Mouse (Mus musculus): ENCODE data around the gene Dst. TPM values are rescaled to one million over a fixed set of nuclear protein-coding genes. Genes with fewer than 3 reads are reported as not detected.
A peak's percentile ranks its signal among the peaks of the same experiment; 100 is the strongest.
"Not testable (repeated sequence)": the region's sequence is repeated elsewhere in the genome, so short reads cannot be mapped to it uniquely, and the experiment has no call there.

The Dst gene
- polyA plus RNA-seq, 1 experiment from 2014 or later = 29.4 TPM

- no peak overlapping the region for H3K4me3 ChIP-seq
- H3K27ac ChIP-seq = no peak overlapping the region
- H3K4me1 ChIP-seq = peaks cover 27% of the 10 kb centered on the region
- H3K27me3 ChIP-seq = no peaks in the 10 kb centered on the region
- H3K9ac ChIP-seq = no peak overlapping the region
- no peak for ATAC-seq
- no peak overlapping the region for H3K4me2 ChIP-seq
- 79% methylated on average over 13 of the region's 13 CpGs for WGBS
- no peaks in the 10 kb centered on the region for H3K9me3 ChIP-seq (replicated peaks)
- peaks cover 50% of the 10 kb centered on the region for H3K36me3 ChIP-seq (ENCODE audit: poor library complexity, severe bottlenecking)
Measured at GRCm38 (mm10) chr1:34300309-34300980, 392.4 kb downstream of the Dst start.

DNA sequence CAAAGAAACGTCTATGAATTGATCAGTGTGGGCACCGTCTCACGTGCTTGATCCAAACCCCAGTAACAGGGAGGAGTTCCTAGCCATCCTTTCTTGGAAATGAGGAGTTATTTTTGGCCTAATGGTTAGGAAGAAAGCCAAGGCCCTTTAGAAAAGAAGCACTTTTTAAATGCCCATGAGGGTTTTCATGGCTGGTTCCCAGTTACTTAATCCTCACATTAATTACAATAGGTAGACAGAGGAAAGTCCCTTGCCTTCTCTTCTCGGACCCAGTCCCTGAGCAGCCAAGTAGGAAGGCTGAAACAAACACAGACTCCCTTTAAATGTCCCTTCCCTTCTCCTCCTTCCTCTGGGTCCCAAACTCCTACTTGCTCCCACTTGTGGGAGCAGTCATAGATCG lies 396.2 kb downstream of the Dst start:
- no peaks in the 10 kb centered on the region for H3K27me3 ChIP-seq
- H3K4me3 ChIP-seq = no peak overlapping the region
- H3K4me2 ChIP-seq = no peak overlapping the region
- H3K27ac ChIP-seq = no peak overlapping the region
- peaks cover 13% of the 10 kb centered on the region for H3K4me1 ChIP-seq
- H3K9ac ChIP-seq = no peak overlapping the region
- no peak for ATAC-seq
- WGBS = 49% methylated on average over 5 of the region's 5 CpGs
- H3K9me3 ChIP-seq (replicated peaks) = no peaks in the 10 kb centered on the region
- peaks cover 59% of the 10 kb centered on the region for H3K36me3 ChIP-seq (ENCODE audit: poor library complexity, severe bottlenecking)

GRCm38 (mm10) chr1:34306741-34307140 lies 398.7 kb downstream of the Dst start:
- WGBS = 94% methylated on average over 2 of the region's 2 CpGs

GRCm38 (mm10) chr1:34307191-34307590 lies 399.2 kb downstream of the Dst start:
- Histone ChIP-seq H3K4me3 (no peak overlapping the region), H3K9ac (no peak overlapping the region), H3K27me3 (no peaks in the 10 kb centered on the region), H3K36me3 (ENCODE audit: poor library complexity, severe bottlenecking) (peaks cover 45% of the 10 kb centered on the region), H3K27ac (no peak overlapping the region), H3K9me3 (replicated peaks) (no peaks in the 10 kb centered on the region), H3K4me2 (no peak overlapping the region), H3K4me1 (no peaks in the 10 kb centered on the region)
- ATAC-seq = no peak
- 94% methylated on average over 15 of the region's 15 CpGs for WGBS

More at GRCm38 (mm10) chr1:34306741-34307140, 398.7 kb downstream of the Dst start:
- Histone ChIP-seq H3K36me3 (ENCODE audit: poor library complexity, severe bottlenecking) (peaks cover 49% of the 10 kb centered on the region), H3K4me1 (no peaks in the 10 kb centered on the region), H3K4me3 (no peak overlapping the region), H3K9ac (no peak overlapping the region), H3K4me2 (no peak overlapping the region), H3K27ac (no peak overlapping the region), H3K27me3 (no peaks in the 10 kb centered on the region), H3K9me3 (replicated peaks) (no peaks in the 10 kb centered on the region)
- ATAC-seq = no peak

DNA sequence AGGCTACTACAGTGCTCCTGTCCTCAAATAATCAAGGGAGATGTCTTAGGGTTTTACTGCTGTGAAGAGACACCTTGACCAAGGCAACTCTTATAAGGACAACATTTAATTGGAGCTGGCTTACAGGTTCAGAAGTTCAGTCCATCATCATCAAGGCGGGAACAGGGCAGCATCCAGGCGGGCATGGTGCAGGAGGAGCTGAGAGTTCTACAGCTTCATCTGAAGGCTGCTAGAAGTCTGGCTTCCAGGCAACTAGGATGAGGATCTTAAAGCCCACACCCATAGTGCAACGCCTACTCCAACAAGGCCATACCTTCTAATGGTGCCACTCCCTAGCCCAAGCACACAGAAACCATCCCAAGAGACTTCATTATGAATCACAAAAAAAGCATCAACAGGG lies 400.8 kb downstream of the Dst start:
- H3K4me1 ChIP-seq; H3K27ac ChIP-seq; H3K27me3 ChIP-seq; H3K4me2 ChIP-seq; H3K9me3 ChIP-seq (replicated peaks); ATAC-seq; H3K9ac ChIP-seq; H3K4me3 ChIP-seq: not testable (repeated sequence)
- peaks cover 29% of the 10 kb centered on the region for H3K36me3 ChIP-seq (ENCODE audit: poor library complexity, severe bottlenecking)
- WGBS = 95% methylated on average over 3 of the region's 3 CpGs

DNA sequence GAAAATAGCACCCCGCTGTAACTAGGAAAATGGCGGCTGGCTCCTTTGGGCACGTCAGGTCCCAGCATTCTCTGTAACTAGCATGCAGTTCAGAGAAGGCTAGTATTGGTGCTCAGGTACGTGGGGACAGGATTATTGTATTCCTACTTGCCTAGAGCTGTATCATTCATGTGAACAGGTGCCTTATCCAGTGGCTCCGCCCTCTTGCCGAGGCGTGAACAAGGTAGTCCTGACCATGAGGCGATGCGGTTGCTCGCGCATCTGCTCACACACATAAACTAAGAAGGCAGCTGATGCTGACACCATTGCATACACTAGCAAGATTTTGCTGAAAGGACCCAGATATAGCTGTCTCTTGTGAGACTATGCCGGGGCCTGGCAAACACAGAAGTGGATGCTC lies 401.4 kb downstream of the Dst start:
- H3K36me3 ChIP-seq (ENCODE audit: poor library complexity, severe bottlenecking) = peaks cover 29% of the 10 kb centered on the region
- ATAC-seq = no peak
- no peak overlapping the region for H3K9ac ChIP-seq
- no peaks in the 10 kb centered on the region for H3K4me1 ChIP-seq
- no peak overlapping the region for H3K4me3 ChIP-seq
- no peak overlapping the region for H3K27ac ChIP-seq
- H3K4me2 ChIP-seq = no peak overlapping the region
- no peaks in the 10 kb centered on the region for H3K27me3 ChIP-seq
- WGBS = 98% methylated on average over 12 of the region's 12 CpGs
- no peaks in the 10 kb centered on the region for H3K9me3 ChIP-seq (replicated peaks)

DNA sequence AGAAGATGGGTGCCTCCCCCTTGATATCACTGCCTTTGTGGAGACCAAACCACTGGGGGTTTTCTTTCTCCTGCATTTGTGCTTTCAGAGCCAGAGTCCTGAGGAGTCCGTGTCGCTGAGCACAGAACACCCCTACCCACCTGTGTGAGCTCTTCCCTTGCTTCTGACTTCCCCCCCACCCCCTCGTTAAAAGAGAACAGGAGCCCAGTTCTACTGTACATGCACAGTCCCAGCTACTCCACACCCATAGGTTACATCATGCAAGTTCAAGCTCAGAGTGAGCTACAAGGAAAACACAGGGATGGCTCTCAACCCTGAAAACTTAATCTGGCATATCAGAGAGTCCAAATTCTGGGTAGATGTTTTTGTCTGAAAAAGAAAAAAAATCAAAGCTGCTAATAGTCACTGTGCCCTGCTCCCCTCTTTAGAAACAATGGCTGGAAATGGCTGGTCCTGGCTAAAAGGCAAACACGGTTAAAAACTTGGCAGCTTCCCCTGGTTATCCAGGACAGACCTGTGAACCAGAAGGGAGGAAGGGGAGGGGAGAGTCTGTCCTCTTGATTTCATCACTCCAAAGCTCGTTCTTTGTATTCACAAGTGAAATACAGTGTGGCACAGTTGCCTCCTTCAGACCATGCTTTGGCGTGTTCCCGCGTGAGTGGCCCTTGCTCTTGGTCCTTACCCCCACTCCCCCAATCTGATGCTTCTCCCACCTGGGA lies 402.7 kb downstream of the Dst start:
- Histone ChIP-seq H3K27me3 (no peaks in the 10 kb centered on the region), H3K36me3 (ENCODE audit: poor library complexity, severe bottlenecking) (peaks cover 29% of the 10 kb centered on the region), H3K4me3 (no peak overlapping the region), H3K4me1 (no peaks in the 10 kb centered on the region), H3K9ac (no peak overlapping the region), H3K4me2 (no peak overlapping the region), H3K9me3 (replicated peaks) (no peaks in the 10 kb centered on the region), H3K27ac (no peak overlapping the region)
- WGBS = 79% methylated on average over 8 of the region's 8 CpGs
- ATAC-seq = 0 out of 2 replicates have a peak, but pooled peaks have one; percentile 45

GRCm38 (mm10) chr1:34312806-34313205 lies 404.8 kb downstream of the Dst start:
- Histone ChIP-seq H3K9ac (no peak overlapping the region), H3K36me3 (ENCODE audit: poor library complexity, severe bottlenecking) (peaks cover 13% of the 10 kb centered on the region), H3K27ac (no peak overlapping the region), H3K9me3 (replicated peaks) (no peaks in the 10 kb centered on the region), H3K4me2 (no peak overlapping the region), H3K4me1 (no peaks in the 10 kb centered on the region), H3K27me3 (no peaks in the 10 kb centered on the region), H3K4me3 (no peak overlapping the region)
- ATAC-seq = no peak
- 91% methylated on average over 4 of the region's 4 CpGs for WGBS

DNA sequence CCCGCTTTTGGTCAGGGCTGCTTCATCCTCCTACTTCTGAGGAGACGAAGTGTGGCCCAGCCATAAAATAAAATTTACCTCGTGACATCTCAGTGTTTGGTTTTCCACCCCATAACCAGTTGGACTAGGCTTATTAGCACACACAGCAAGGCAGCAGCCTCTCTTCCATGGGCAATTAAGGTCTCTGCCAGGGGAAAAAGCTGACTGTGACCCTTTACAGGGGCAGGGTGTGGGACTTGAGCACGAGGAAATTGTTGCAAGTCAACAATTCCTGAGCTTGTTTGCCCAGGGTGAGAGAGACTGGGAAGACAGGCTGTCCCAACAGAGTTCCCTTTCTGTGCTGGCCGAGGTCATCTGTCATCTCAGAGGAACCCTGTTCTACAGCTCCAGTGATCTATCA lies 407.4 kb downstream of the Dst start:
- Histone ChIP-seq H3K9me3 (replicated peaks) (no peaks in the 10 kb centered on the region), H3K9ac (no peak overlapping the region), H3K4me2 (no peak overlapping the region), H3K27ac (no peak overlapping the region), H3K27me3 (no peaks in the 10 kb centered on the region), H3K36me3 (ENCODE audit: poor library complexity, severe bottlenecking) (no peaks in the 10 kb centered on the region), H3K4me1 (no peaks in the 10 kb centered on the region), H3K4me3 (no peak overlapping the region)
- no peak for ATAC-seq
- 84% methylated on average over 5 of the region's 5 CpGs for WGBS

- Histone ChIP-seq H3K4me3 (no peak overlapping the region), H3K9me3 (replicated peaks) (no peaks in the 10 kb centered on the region), H3K36me3 (ENCODE audit: poor library complexity, severe bottlenecking) (no peaks in the 10 kb centered on the region), H3K4me2 (no peak overlapping the region), H3K27me3 (no peaks in the 10 kb centered on the region), H3K9ac (no peak overlapping the region), H3K4me1 (no peaks in the 10 kb centered on the region), H3K27ac (no peak overlapping the region)
- 78% methylated on average over 7 of the region's 7 CpGs for WGBS
- ATAC-seq = no peak
Measured at GRCm38 (mm10) chr1:34324255-34324654, 416.2 kb downstream of the Dst start.

GRCm38 (mm10) chr1:34328606-34329005 lies 420.6 kb downstream of the Dst start:
- ATAC-seq = no peak
- H3K4me1 ChIP-seq = no peaks in the 10 kb centered on the region
- H3K36me3 ChIP-seq (ENCODE audit: poor library complexity, severe bottlenecking) = no peaks in the 10 kb centered on the region
- no peak overlapping the region for H3K9ac ChIP-seq
- H3K27ac ChIP-seq = no peak overlapping the region
- H3K27me3 ChIP-seq = no peaks in the 10 kb centered on the region
- H3K4me2 ChIP-seq = no peak overlapping the region
- H3K9me3 ChIP-seq (replicated peaks) = no peaks in the 10 kb centered on the region
- 79% methylated on average over 6 of the region's 6 CpGs for WGBS
- H3K4me3 ChIP-seq = no peak overlapping the region

GRCm38 (mm10) chr1:34331767-34332166 lies 423.7 kb downstream of the Dst start:
- Histone ChIP-seq H3K4me2 (no peak overlapping the region), H3K27me3 (no peaks in the 10 kb centered on the region), H3K36me3 (ENCODE audit: poor library complexity, severe bottlenecking) (no peaks in the 10 kb centered on the region), H3K4me1 (no peaks in the 10 kb centered on the region), H3K27ac (no peak overlapping the region), H3K9ac (no peak overlapping the region), H3K9me3 (replicated peaks) (no peaks in the 10 kb centered on the region), H3K4me3 (no peak overlapping the region)
- no peak for ATAC-seq
- 88% methylated on average over 3 of the region's 3 CpGs for WGBS
